Mouse (Mus musculus) T-helper 2 cell (primary cell): ENCODE data around the gene Ccne1.
"Not testable (repeated sequence)": the region's sequence is repeated elsewhere in the genome, so short reads cannot be mapped to it uniquely, and the experiment has no call there.

Source experiments
- in situ Hi-C: fragments of 300-600 bp; cut with MboI, MseI; formaldehyde crosslinking; loops from one replicate; pipeline ENCODE4 v1.15.1; 2025; ENCODE audit warnings: high pct_unique_total_duplicates

Ccne1 gene

DNA sequence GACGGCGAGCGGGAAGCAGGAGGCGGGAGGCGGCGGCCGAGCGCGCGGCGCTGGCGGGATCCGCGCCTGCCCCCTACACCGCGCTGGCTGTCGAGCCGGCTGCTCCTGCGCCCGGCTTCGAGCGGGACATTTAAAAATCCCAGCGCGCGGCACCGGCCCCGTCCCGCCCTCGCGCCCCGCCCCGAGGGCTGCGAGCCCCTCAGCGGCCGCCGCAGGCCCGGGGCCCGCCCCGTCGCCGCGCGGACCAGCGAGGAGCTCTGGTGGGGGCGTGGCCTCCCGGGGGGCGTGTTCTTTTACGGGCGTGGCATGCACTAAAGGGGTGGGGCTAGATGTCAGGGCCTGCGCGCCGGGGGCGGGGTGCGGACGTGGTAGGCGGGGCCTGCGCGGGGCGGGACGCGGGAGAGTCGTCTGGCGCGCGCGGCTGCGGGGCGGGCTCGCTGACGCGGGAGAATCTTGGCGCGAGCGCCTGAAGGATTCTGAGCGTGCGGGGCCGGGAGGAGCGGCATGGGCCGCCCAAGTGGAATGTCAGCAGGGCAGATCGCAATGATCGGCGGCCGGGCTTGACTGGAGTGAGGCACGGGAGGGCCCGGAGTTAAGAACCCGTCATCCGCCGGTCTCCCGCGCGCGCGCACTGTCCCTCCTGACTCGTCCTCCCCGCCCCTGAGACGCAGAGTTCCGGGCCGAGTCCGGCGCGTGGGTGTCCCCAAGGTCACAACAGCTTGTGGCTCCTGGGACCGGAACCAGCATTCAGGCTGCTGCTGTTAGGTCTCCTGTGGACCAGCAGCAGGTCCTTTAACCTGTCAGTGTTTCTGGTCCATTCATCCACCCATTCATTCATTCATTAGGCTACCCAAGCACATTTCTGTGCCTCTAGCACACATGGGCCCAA lies at the start of gene Ccne1:
TSS of gene Ccne1 (minus strand) at position 164 of the 889 bp plus-strand sequence.
- in situ Hi-C loops: no loop called here

DNA sequence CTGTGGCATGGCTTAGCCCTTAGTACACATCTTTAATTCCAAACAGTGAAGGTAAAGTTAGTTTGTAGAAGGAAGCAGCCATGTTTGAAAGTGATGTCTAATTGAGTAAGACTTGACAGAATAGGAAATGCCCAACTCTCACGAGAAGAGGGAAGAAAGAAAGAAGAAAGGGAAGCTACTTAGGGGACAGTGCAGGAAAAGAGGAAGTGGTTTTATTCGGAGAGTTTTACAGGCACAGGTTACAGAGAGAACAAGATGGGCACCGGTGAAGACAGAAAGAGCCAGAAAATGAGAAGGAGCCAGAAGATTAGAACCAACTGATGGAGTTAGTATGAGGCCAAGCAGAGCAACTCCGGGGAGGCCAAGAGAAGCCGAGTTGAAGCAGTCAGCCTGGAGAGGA lies 48.5 kb upstream of the Ccne1 start:
- in situ Hi-C loops: loop anchor here (10.0 to 25.0 kb wide), 4 partner anchors 369 to 1719 kb away; no protein-coding TSS in a partner anchor

DNA sequence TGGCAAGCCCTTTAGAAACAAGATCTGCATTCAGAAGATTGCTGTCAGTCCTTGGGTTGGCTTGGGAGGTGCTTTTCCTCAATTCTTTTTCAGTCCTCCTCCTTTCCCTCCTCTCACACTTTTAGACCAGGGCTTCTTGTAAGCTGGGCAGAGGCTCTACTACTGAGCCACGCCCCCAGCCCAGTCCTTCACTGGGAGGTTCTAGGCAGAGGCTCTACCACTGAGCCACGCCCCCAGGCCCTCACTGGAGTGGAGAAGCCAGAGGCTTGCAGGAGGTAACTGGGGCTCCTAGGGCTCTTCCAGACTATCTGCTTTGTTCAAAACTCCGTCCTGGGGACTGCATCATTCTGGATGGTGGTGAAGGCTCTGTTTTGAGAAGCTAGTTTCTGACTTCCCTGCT lies 45.2 kb upstream of the Ccne1 start:
- in situ Hi-C loops: loop anchor here (10.0 to 25.0 kb wide), 4 partner anchors 365 to 1722 kb away; no protein-coding TSS in a partner anchor

DNA sequence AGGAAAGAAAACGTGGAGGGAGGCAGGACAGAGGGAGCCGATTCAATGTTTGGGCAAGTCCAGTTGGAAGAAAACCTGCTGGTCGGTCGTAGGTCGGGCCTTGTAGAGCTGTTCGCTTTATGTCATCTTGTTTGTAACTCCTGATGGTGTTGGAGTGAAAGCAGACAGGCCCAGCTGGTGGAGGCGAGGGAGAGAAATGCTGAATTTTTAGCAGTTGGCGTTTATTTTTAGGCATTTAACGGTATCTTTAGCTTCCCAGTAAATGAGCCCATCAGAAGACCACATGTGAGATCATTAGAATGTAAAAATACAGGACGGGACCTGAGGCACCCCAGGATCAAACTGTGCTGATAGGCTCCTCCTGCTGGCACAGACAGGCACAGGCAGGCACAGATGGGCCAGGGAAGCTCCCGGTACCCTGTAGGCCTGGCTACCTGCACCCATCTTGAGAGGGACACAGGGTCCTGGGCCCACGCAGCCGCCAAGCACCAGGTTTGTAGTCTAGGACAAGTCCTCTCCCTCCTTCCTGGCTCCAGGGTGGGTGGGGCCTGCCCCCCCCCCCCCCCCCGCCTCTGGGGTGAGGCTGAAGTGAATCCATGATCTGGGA lies 44.5 kb upstream of the Ccne1 start:
- in situ Hi-C loops: loop anchor here (10.0 to 25.0 kb wide), 4 partner anchors 365 to 1723 kb away; no protein-coding TSS in a partner anchor

DNA sequence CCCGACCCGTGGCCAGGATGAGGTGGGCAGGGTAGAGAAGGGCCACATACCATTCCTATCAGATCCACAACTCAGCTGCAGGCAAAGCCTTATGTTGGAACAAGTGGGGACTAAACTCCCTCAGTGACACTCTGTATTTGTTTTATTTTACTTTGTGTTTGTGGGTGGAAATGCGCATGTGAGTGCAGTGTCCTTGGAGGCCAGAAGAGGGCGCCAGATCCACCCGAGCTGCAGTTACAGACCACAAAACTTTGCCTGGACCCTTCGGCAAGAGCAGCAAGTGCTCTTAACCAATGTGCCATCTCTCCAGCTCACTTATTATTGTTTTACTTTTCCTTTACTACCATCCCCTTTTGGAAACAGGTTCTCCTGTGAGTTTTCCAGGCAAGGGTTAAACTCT lies 40.1 kb upstream of the Ccne1 start:
- in situ Hi-C loops: no loop called here

DNA sequence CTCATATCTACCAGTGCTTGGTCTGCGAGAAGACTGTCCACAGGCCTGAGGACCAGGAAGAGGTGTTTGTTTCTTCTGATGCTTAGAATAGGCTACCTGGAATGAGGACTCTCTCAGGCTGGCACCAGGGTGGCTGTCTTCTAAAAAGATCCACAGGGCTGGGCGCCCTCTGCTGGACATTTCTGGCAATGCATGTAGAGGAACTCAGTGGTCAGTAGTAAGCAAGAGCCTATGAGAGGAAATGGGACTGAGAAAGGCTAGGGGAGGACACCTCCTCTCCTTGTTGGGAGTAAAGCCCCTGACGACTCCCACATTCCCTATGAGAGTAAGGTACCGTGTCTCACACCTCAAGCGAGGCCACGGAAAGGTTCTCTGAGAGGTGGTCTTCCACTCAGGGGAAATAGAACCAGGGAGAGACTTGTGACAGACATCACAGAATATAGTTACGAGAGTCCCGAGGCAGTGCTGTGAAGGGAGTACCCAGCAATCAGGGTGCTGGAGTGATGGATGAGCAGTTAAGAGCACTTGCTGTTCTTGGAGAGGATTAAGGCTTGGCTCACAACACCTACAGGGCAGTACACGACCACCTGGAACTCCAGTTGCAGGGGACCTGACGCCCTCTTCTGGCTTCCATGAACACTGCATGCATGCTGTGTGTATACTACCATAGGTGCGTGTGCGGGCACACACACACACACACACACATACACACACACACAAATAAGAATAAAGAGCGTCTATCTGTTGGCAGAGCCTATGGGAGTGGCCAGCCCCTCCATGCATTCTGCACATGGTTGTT lies 34.6 kb upstream of the Ccne1 start:
- in situ Hi-C loops: no loop called here

DNA sequence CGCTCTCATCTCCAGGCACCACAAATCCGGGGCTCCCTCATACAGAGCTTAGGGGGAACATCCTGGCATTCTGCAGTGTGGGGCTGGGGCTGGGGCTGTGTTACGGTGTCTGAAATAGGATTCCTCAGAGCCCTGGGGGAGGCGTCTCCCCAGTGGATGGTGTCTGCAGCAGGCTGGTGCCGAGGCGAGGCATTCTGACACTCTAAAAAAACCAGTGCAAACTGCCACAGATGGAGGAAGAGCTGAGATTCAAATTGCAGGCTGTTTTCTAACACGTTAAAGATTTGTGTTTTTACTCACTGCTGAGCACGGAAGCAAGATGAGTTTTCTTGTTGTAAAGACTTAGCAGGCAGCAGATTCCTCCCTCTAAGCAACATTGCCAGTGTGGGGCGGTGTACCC lies 33.0 kb upstream of the Ccne1 start:
- in situ Hi-C loops: no loop called here

DNA sequence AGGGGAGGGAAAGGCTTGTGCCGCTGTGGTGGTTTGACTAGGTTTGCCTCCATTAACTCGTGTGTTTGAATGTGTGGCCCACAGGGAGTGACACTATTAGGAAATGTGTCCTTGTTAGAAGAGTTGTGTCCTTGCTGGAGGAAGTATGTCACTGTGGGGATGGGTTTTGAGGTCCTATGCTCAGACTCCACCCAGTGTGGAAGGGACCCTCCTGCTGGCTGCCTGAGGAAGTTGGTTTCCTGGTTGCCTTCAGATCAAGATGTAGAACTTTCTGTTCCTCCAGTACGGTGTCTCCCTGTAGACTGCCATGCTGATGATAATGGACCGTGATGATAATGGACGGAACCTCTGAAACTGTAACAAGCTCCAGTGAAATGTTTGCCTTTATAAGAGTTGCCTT lies 27.1 kb upstream of the Ccne1 start:
- in situ Hi-C loops: no loop called here

DNA sequence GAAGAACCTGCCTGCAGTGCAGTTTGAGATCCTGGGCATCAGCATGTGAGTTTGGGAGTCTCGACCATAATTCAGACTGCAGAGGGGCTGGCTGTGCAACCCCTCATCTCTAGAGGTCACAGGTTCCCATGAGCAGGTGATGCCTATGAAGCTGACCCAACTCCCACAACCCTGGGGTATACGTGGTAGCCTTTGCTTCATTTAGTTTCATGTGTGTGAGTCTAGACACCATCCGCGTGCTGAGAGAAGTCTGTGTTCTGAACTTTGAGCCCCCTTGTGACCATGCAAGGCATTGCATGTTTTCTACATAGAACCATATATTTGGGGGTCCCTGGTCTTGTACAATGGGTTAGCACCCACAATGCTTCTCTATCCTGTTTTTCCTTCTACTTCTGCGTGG lies 23.9 kb upstream of the Ccne1 start:
- in situ Hi-C loops: no loop called here

DNA sequence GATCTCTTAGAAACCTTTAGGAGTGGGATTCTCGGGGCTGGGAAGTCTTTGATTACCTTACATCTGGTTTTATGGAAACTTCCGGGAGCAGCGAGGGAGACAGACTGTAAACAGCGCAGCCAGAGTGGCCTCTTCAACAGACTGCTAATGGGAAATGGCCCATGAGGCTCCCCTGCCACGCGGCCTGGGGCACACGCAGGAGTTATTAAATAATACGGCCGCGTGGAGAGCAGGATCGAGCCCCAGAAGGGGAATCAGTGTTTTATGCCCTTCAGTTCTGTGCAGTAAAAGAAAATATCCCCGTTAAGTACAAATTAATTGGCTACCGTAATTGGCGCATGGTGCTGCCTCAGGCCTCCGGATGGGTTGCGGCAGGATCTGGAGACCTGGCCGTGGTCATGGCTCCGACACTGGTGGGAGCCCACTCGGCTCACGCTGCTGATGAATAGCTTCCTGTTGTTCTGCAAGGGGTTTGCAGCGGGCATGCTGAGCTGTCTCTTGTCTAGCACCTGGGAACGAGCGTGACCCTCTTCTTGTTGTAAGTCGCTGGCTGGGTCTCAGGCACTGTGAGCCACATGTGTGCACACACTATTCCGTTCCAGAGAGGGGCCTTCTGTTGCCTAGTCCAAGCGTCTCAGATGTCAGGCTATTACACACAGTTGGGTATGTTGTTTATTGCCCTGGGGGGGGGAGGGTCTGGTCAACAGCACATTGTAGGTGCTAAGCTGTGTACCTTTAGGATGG lies 22.8 kb upstream of the Ccne1 start:
- in situ Hi-C loops: no loop called here

DNA sequence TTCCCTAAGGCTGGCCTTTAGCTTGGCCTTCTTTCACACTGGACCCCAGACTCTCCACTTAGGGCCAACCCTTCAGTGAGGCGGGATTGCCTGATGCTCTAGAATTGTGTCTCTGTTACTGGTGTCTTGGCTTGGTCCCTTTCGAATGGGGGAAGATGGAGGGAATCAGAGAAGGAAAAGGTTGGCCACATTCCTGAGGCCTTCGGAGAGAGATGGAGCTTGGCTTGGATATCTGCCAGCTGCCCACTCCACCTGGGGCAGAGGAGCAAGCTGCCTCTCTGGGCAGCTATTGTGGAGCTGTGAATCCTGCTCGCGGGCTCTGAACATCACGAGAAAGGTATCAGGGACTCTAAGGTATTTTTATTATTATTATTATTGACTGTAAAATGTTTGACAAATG lies 22.2 kb upstream of the Ccne1 start:
- in situ Hi-C loops: no loop called here

DNA sequence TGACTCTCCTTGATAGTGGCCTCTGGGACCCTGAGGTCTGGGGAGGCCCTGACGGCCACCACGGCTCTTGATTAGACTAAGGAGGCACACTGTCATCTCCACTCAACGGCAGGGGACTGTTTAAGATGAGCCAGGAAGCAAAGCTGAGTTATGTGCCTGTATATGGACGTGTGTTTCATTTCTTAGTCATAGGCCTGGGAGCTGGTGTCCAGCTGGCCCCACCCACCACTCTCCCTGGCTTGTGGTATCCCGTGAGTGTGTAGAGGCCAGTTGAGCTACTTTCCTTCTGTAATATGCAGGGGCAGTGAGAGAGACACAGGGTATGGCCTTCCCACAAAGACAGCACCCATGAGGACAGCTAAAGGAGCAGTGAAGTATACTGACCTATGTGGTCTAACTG lies 20.9 kb upstream of the Ccne1 start:
- in situ Hi-C loops: not testable (repeated sequence)

DNA sequence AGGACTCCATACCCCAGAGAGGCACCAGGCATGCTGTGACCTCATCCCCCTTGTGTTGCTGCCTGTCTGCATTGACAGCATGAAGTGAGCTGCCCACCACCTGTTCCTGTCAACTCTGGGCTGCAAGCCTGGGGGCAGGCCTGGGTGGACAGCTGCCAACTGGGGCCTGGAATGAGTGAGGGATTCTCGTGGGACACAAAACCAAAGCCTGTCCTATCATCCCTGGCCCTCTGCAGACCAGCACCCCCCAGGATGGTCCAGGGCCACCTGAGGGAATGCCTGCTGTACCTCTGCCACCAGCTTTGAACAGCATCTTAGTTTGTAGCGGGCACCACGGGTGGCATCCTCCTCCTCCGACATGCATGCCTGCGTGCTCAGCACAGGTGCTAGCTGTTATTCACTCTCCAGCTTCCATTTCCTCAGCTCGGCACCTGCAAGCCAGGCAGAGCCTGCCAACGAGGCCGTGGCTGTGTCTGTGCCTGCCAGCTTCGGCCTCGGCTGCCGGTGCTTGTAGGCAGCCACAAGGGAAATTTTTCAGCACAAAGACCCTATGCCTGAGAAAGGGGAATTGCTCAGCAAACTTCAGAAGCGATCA lies 18.3 kb upstream of the Ccne1 start:
- in situ Hi-C loops: no loop called here

DNA sequence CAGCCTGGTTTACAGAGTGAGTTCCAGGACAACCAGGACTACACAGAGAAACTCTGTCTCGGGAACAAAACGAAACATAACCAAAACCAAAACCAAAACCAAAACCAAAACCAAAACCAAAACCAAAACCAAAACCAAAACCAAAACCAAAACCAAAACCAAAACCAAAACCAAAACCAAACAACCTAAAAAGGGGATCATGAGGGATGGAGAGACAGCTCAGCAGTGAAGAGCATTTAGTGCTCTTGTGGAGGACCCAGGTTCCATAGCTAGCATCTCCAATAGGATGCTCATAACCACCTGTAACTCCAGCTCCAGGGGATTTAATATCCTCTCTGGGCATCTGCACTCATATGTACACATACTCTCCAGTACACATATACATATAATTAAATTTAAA lies 16.8 kb upstream of the Ccne1 start:
- in situ Hi-C loops: not testable (repeated sequence)

DNA sequence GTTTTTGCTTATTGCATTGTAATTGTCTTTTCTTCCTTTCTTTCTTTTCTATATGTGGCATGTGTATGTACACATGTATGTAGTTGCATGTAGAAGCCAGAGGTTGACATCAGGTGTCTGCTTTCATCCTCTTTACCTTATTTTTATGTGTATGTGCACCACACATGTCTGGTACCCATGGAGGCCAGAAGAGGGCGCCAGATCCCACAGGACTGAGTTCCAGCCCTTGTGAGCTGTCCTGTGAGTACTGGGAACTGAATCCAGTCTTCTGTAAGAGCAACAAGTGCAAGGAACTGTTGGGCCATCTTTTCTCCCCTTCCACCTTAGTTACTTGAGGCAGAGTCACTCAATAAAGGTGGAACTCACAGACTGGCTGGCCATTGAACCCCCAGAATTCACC lies 11.3 kb upstream of the Ccne1 start:
- in situ Hi-C loops: no loop called here

DNA sequence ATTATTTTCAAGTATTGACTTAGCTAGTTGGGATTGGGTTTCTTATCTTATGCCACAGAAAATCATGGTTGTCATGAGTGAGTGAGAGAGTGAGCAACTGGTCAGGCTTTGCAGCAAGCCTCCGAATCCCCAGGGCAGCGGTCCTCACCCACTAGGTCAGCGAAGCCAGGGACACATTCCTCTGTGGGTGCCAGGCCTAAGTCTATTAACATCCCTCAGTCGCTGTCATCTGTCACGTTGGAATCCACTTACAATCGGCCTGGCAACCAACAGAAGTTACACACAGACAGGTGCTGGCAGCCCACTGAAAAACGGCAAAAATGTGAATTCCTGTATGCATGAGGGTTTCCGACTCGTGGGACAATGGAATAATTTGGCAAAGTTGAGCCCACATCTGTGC lies 5.1 kb upstream of the Ccne1 start:
- in situ Hi-C loops: no loop called here

DNA sequence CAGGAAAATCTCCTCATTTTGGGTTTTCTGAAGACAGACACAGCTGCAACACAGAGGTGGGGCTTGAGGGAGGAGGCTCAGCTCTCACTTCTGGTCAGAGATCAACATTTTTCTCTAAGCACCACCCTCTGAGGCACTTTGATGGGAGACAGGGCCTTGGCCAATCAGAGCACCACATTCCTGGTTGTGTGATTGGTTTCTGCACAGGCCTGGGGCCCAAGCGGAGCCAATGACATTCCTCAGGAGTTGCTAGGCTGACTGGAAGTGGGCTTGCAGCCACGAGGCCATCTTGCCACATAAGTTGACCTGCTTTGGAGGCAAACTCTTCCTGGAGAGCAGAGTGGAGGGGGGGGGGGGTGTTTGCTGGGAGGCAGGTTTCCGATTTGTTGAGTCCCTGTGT lies 4.7 kb upstream of the Ccne1 start:
- in situ Hi-C loops: no loop called here

DNA sequence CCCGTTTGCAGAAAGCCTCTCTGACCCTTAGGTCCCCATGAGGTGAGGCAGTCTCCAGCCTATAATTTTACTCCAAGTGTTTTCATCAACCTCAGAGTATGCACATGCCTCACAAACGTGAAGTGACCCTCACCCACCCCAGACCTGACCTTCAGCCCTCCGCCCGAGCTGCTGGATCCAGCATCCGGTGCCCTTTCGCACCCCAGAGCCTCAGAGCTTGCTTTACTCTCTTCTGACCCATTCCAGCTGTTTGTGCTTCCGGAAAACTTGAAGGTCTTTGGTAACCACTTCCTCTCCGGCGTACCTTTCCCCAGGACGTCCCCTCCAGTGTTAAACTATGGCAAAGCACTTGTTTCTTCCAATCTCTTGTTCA lies 912 bp upstream of the Ccne1 start:
- in situ Hi-C loops: no loop called here

DNA sequence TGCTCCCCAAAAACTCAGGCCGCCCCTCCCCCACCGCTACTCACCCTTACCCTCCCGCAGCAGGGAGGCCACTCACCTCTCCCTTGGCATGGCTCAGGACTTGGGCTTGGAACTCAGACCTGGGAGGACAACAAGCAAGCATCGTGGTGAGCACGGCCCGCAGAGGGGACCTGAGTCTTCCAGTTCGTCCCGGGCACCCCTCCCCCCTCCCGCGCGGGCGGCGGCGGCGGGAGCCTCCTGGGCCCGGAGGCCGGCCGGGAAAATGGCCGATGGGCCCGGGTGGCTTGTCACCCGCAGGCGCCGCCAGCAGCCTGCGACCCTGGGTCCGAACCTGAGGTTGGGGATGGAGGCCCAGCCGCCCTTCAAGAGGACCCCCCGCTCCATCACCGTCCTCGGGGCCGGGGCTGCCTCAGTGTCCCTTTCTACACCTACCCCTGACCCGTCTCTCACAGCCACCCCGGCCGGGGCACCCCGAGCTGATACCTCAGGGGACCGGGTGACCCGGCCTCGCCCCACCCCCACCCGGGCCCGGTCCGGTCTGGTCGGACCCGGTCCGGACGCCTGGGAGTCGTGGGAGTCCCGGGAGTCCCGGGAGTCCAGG lies 523 bp downstream of the Ccne1 start:
- in situ Hi-C loops: no loop called here

DNA sequence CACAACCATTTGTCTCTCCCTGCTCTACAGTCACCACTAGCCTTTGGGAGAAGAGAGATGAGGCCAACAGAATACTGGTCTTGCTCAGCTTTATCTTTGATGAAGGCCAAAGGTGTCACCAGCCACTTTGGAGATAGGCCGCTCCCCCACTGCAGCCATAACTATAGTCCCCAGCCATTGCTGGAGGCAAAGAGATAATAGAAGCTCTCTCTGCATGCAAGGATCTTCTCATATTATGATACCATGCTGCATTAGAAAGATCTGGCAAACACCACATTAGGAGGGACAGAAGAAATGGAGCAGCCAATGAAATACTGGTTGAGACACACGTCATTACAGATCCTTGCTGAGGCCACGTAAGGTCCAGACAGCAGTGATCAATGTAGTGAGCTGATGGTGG lies 2.0 kb downstream of the Ccne1 start:
- in situ Hi-C loops: no loop called here

DNA sequence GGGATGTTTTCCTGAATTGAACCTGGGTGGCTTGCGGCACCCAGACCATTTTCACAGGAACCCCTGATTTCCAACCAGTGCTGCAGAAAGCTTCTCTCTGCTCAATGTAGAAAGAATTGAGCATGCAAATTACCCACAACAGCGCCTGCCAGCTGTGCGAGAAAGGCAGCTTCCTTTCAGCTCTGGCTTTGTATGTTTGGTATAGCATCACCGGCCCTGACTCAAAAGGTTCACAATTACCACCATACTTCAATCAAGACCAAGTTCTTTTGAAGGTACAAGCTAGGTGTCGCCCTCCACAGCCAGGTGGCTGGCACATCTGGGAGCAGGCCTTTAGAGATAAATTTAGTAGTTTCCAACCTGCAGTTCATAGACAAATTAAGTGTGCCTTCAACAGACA lies 3.2 kb downstream of the Ccne1 start:
- in situ Hi-C loops: no loop called here
